Mouse (Mus musculus) left cerebral cortex, adult 9 months (tissue): Measurements from ENCODE around the gene Slc30a9.

Source experiments
- DNase-seq, 2 experiments: peaks; one replicate each; pipeline ENCODE4 v3.0.0; 2022; ENCODE audit warnings: low spot score in 2 of 2

Slc30a9 gene

GRCm38 (mm10) chr5:67306698-67307521, at the start of gene Slc30a9:
Gene Slc30a9 (plus strand): TSS chr5:67306955.
- DNase-seq = peak; percentile 60 to 90

- no peak for DNase-seq
Measured at GRCm38 (mm10) chr5:67258473-67258872, 48.3 kb upstream of the Slc30a9 start.

GRCm38 (mm10) chr5:67260159-67260530, 46.6 kb upstream of the Slc30a9 start:
- no peak for DNase-seq

GRCm38 (mm10) chr5:67260531-67261371, 46.0 kb upstream of the Slc30a9 start, which contains the start of gene Tmem33:
Gene Tmem33 (plus strand): TSS chr5:67260565.
- DNase-seq = peak; percentile 77 to 94

GRCm38 (mm10) chr5:67262964-67263363, 43.8 kb upstream of the Slc30a9 start:
- DNase-seq = no peak

- no peak for DNase-seq
Measured at GRCm38 (mm10) chr5:67266106-67266505, 40.6 kb upstream of the Slc30a9 start.

GRCm38 (mm10) chr5:67269309-67269708, 37.4 kb upstream of the Slc30a9 start:
- no peak for DNase-seq

GRCm38 (mm10) chr5:67279407-67279806, 27.3 kb upstream of the Slc30a9 start:
- DNase-seq = no peak

GRCm38 (mm10) chr5:67279840-67280239, 26.9 kb upstream of the Slc30a9 start:
- no peak for DNase-seq

- no peak for DNase-seq
Measured at GRCm38 (mm10) chr5:67280400-67280799, 26.4 kb upstream of the Slc30a9 start.

GRCm38 (mm10) chr5:67295029-67295428, 11.7 kb upstream of the Slc30a9 start:
- DNase-seq = no peak

GRCm38 (mm10) chr5:67295682-67296081, 11.1 kb upstream of the Slc30a9 start:
- DNase-seq = peak in 1 of 2 experiments; percentile 34

- no peak for DNase-seq
Measured at GRCm38 (mm10) chr5:67296171-67296570, 10.6 kb upstream of the Slc30a9 start.

- DNase-seq = no peak
Measured at GRCm38 (mm10) chr5:67297026-67297813, 9.5 kb upstream of the Slc30a9 start.

- no peak for DNase-seq
Measured at GRCm38 (mm10) chr5:67299847-67300412, 6.8 kb upstream of the Slc30a9 start.

GRCm38 (mm10) chr5:67300926-67301597, 5.7 kb upstream of the Slc30a9 start:
- no peak for DNase-seq

- DNase-seq = no peak
Measured at GRCm38 (mm10) chr5:67301722-67302331, 4.9 kb upstream of the Slc30a9 start.

- no peak for DNase-seq
Measured at GRCm38 (mm10) chr5:67303816-67304215, 2.9 kb upstream of the Slc30a9 start.

- no peak for DNase-seq
Measured at GRCm38 (mm10) chr5:67307659-67308222, 986 bp downstream of the Slc30a9 start.
